Mouse (Mus musculus) lung, adult 2 months (tissue): Measurements from ENCODE around the gene Olfr145.

Source experiments
- CTCF ChIP-seq: fragments of 200-500 bp; IDR thresholded peaks from 2 replicates; pipeline ENCODE4 v1.5.1; 2011; ENCODE audit warnings: mild to moderate bottlenecking, low read length, control low read depth; ENCODE audit not compliant: insufficient read depth
- POLR2A ChIP-seq: fragments of 200-500 bp; IDR thresholded peaks from 2 replicates; pipeline ENCODE4 v1.6.1; 2011; ENCODE audit warnings: low read depth, mild to moderate bottlenecking, control low read depth, low read length, borderline replicate concordance; ENCODE audit errors: extremely low read depth

GRCm38 (mm10) chr9:37853969-37854368, 42.6 kb upstream of the Olfr145 start, which contains the start of gene Olfr877:
- TF ChIP-seq CTCF (no peak), POLR2A (no peak)
